Mouse (Mus musculus) embryonic stem cell, embryonic (primary cell): Measurements from ENCODE around the gene Pla1a.

Experiments
- CTCF ChIA-PET, 4 experiments: fragments of 300-600 bp in 2 of 4; fragments of 350-600 bp in 2 of 4; sonication (Branson Sonifier 250); formaldehyde crosslinking; loops; one replicate each; lab custom pipeline; 2022; ENCODE audit warnings: inconsistent platforms in 2 of 4; lab: Charles Lee
- POLR2A ChIA-PET, 4 experiments: fragments of 300-600 bp in 2 of 4; fragments of 350-600 bp in 2 of 4; sonication (Branson Sonifier 250); formaldehyde crosslinking; loops; one replicate each; lab custom pipeline; 2022; ENCODE audit warnings: antibody characterized with exemption in 4 of 4, inconsistent platforms in 1 of 4; lab: Charles Lee

The Pla1a gene

DNA sequence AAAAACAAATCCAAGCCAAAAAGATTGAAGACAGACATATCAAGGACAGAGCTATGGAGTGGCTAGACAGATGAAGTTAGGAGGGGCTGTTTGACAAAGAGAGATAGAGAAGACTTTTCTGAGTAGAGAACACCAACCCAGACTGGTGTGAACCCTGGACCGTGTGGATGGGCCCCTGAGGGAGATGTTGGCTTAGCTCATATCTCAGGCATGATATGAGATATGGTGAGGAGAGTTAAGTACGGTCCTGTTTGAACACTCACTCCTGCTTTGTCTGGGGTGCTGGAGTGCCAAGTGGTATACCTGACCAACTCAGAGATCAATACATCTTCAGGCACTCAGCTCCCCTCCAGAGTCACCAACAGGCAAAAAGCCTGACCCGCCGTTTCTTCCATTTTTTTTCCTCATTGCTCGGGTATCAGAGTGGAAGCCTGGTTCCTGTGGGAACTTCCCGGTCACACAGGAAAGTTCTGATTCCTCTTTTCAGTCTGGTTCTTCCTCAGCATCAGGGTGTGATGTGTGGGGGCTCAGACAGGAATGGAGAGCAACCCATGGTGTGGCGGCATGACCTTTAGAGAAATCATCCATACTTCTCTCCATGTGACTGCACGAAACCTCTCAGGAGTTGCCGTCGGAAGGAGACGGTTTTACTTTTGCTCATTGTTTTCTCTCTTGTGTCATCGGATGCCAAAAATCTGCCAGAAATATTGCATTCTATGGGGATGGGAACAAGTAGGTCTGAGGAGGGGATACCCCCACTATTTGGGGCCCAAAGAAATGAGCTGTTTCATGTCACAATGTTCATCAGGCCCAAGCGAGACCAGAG is 34.4 kb upstream of the Pla1a start:
- ChIA-PET CTCF (interaction anchor here (0.6 to 1.8 kb wide), 7 partner anchors 10 to 1661 kb away, joined by 3 to 5 read pairs (median 3); no protein-coding TSS in a partner anchor), POLR2A (interaction anchor here (0.6 to 24.5 kb wide), 24 partner anchors 8 to 125 kb away, joined by 3 to 500 read pairs (median 5); partner anchors contain the start of genes Adprh (in 2 of the 4), Cd80 (in 2 of the 4), Cox17 (in 1 of the 4) and Gm21987 (in 1 of the 4))

DNA sequence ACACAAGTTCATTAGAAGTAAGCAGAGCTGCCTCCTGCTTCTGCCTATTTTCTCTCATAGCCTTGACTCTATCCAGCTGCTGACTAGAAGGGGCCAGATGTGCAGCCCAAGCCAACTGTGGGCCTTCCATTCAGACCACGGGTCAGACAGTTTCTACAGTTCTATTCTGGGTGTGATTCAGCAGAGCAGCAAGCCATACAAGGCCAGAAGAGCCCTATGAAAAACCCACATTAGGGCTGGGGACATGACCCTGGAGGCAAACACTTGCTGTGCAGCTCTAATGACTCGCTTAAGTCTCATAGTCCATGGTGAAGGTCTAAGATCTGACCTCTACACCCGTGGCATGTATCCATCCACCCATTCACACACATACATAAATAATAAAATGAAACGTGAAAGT is 33.1 kb upstream of the Pla1a start:
- POLR2A ChIA-PET: interaction anchor here in 2 of 4 experiments (1.0 to 24.5 kb wide), 4 partner anchors 9 to 25 kb away, joined by 3 to 500 read pairs (median 4); partner anchors contain the start of genes Adprh (in 1 of the 2) and Cd80 (in 1 of the 2)

DNA sequence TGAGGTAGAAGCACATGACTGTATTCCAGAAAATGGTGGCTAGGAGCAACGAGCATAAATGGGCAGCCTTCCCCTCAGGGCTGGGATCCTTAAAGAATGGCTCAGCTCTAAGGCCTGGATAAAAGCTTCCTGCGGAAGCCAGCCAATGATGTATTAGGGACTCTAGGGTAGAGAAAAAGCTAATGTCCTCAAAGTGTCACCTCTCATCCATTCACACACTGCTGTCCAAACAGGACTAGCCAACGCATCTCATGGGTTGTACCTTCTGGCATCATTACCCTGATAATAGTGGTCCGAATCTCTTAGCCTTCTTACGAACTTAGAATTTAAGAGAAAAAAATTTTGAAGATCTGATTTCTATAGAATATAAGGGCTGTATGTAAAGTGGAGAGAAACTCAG is 30.4 kb upstream of the Pla1a start:
- POLR2A ChIA-PET: interaction anchor here in 3 of 4 experiments (0.9 to 24.5 kb wide), 6 partner anchors 10 to 63 kb away, joined by 3 to 500 read pairs (median 4); partner anchors contain the start of genes Adprh (in 2 of the 3) and Cd80 (in 1 of the 3)
- CTCF ChIA-PET: no interaction called here

More for the DNA sequence above, 33.1 kb upstream of the Pla1a start:
- CTCF ChIA-PET: interaction anchor here in 3 of 4 experiments (0.6 to 1.2 kb wide), 3 partner anchors 17 to 1660 kb away, joined by 3 to 4 read pairs (median 3); no protein-coding TSS in a partner anchor

DNA sequence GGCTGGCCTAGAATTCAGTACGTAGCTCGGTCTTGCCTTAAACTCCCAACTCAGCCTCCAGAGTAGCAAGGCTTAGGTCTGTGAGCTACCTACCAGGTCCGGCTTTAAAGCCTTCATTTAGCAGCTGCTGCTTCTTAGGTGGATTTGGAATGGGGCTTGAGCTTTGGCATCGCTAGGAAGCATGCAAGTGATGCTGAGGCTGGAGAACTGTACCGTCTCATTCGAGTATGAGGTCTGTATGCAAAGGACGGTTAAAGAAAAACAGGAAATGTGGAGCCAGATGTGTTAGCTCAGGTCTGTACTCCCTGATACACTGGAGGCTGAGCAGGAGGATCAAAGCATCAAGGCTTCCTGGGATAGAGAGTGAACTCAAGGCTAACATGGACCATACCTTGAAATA is 29.2 kb upstream of the Pla1a start:
- CTCF ChIA-PET: interaction anchor here in 1 of 4 experiments (0.6 kb wide), 1 partner anchor 86 kb away, joined by 5 read pairs; no protein-coding TSS in a partner anchor
- POLR2A ChIA-PET: interaction anchor here in 3 of 4 experiments (0.7 to 24.5 kb wide), 7 partner anchors 10 to 120 kb away, joined by 3 to 500 read pairs (median 4); partner anchors contain the start of genes Adprh (in 2 of the 3), Cd80 (in 1 of the 3), Maats1 (in 1 of the 3) and Pla1a (in 1 of the 3)

DNA sequence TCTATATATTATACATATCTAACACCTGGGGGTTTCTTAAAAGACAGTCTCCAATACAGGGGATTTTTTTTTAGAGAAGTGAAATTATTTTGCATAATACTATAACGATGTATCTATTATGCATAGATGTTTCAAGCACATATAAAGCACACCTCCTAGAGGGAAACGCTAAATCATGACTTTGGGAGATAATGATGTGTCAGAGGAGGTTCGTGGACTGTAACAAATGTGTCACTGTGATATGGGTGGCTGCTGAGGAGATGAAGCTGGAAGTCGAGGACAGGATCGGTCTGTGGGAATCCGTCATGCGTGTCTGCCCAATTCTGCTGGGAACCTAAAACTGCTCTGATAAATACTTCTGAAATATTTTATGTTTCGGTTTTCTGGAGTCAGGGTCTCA is 28.8 kb upstream of the Pla1a start:
- POLR2A ChIA-PET: interaction anchor here in 3 of 4 experiments (0.5 to 24.5 kb wide), 8 partner anchors 9 to 202 kb away, joined by 3 to 500 read pairs (median 4); partner anchors contain the start of genes Adprh (in 2 of the 3), Cd80 (in 1 of the 3), Maats1 (in 1 of the 3) and Pla1a (in 1 of the 3)
- CTCF ChIA-PET: no interaction called here

DNA sequence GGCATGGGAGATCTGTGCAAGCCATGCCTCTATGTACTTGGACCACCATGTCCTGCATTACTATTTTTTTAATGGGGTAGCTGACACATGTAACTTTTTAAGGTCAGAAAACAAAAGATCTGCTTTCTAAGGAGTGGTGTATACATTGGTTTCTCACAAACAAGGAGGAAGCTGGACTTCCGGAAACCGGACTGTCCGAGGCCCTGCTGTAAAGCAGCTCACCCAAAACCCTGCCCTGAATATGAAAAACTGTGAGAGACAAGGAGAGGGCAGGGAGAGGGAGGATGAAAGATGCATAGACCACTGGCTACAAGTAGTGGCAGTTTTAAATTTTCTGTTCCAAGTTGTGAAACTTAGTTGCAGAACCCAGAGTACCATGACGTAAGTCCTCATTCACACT is 27.0 kb upstream of the Pla1a start:
- CTCF ChIA-PET: no interaction called here

DNA sequence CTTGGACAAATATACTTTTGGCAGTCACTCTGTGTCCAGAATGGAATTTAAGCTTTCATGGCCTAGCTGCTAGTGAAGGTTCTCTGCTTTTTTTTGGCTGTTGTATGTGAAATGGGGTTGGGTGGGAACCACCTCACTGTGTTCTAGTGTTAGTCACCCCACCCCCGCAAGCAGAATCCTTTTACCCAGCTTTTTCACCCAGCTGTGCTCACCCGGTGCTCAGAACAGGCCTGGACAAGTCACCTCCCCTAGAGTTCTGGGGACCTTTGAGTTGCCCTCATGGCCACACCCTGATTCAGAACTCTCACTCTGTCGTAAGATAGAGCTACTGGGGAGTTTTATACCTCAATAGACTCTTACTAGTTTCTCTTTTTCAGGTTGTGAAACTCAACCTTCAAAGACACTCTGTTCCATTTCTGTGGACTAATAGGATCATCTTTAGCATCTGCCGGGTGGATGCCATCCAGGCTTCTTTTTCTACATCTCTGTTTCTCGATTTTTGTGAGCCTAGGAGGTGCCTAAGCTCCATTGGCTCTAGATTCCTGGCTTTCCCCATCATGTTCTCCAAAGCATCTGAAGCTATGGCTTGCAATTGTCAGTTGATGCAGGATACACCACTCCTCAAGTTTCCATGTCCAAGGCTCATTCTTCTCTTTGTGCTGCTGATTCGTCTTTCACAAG is 25.8 kb upstream of the Pla1a start:
- ChIA-PET CTCF (interaction anchor here in 2 of 4 experiments (0.6 to 1.1 kb wide), 4 partner anchors 24 to 84 kb away, joined by 3 to 4 read pairs (median 4); no protein-coding TSS in a partner anchor), POLR2A (interaction anchor here (0.6 to 25.5 kb wide), 37 partner anchors 3 to 172 kb away, joined by 3 to 500 read pairs (median 4); partner anchors contain the start of genes Cox17 (in 2 of the 4), Gm21987 (in 2 of the 4), Maats1 (in 2 of the 4) and Adprh (in 1 of the 4))

More for the DNA sequence above, 27.0 kb upstream of the Pla1a start:
- POLR2A ChIA-PET: interaction anchor here in 3 of 4 experiments (0.5 to 25.5 kb wide), 14 partner anchors 2 to 625 kb away, joined by 3 to 500 read pairs (median 6); partner anchors contain the start of genes Adprh (in 1 of the 3) and Cd80 (in 1 of the 3)

DNA sequence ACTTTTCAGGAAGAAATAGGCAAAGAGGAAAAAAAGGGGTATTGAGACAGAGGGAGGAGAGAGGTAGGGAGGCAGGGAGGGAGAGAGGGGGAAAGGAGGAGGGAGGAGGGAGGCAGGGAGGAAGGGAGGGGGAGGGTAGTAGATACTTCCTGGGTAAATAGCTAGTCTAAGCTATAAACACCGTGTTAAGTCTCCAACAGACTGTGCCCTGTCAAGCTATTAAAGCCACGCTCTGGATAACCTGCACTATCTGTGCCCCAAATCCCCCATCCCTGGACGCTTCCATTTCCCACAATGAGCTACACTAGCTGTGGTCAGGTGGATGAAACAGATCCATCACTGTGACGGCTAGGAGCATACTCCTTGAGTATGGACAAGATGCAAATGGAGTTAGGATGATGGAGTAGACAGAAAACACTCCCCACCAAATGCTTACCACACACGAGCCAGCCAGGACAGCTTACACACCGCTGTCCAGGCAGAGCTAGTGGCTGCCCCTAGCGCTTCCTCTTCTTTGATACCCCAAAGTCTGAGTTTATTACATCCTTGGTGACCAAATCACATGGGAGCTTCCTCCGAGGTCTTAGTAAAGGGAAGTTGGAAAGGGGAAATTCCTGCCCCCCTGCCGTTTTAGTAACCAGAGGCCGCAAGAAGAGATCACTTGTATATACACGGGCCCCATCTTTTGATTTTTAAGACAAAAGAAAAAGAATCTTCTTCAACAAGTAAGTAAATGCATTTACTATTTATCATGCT is 24.0 kb upstream of the Pla1a start:
- ChIA-PET POLR2A (interaction anchor here in 3 of 4 experiments (0.6 to 25.5 kb wide), 17 partner anchors 5 to 794 kb away, joined by 3 to 500 read pairs (median 5); partner anchors contain the start of genes Adprh (in 1 of the 3), Cd80 (in 1 of the 3) and Pla1a (in 1 of the 3)), CTCF (interaction anchor here in 1 of 4 experiments (1.1 kb wide), 1 partner anchor 11 kb away, joined by 3 read pairs; no protein-coding TSS in a partner anchor)

DNA sequence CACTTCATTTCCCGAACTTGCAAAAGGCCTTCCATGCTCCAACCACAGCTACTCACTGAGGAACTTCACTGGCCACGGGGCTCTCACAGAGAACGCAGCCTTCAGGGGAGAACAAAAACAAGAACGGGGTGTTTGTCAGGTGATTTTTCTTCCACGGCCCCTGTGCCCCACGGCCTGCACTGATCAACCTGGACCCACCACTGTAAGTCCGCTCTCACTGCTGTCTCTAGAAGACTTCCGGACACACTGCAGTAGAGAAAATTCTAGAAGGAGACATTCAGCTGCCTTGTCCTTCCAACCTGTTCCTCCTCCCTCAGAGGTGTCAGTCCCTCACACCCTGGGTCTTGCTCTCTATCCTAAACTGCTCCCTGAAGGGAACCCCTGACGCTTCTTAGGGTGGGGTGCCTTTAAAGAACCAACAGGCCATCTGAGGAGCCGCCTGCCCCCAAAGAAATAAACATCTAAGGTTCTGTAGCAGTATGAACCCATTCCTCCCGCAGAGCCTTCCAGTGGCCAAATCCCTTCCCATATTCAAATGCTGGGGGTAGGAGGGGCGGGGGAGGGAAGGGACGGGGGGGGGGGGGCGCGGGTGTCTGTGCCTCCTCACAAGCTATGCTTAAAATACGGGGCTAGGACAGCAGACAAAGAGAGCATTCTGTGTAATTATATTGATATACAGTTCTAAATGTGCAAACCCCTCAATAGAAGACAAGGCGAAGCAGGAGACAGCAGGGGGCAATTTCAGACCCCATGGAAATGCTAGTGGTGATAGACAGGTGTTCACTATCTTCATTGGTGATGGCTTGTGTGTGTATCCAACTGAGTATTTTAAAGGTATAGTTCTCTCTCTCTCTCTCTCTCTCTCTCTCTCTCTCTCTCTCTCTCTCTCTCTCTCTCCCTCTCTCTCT is 22.8 kb upstream of the Pla1a start, which contains the start of gene Cd80:
Gene Cd80 (plus strand): TSS at position 51 of the 908 bp plus-strand sequence.
- POLR2A ChIA-PET: interaction anchor here in 2 of 4 experiments (0.6 to 25.5 kb wide), 16 partner anchors 6 to 285 kb away, joined by 3 to 500 read pairs (median 4); partner anchors contain the start of genes Adprh (in 1 of the 2), Cd80 (in 1 of the 2), Maats1 (in 1 of the 2) and Pla1a (in 1 of the 2)

DNA sequence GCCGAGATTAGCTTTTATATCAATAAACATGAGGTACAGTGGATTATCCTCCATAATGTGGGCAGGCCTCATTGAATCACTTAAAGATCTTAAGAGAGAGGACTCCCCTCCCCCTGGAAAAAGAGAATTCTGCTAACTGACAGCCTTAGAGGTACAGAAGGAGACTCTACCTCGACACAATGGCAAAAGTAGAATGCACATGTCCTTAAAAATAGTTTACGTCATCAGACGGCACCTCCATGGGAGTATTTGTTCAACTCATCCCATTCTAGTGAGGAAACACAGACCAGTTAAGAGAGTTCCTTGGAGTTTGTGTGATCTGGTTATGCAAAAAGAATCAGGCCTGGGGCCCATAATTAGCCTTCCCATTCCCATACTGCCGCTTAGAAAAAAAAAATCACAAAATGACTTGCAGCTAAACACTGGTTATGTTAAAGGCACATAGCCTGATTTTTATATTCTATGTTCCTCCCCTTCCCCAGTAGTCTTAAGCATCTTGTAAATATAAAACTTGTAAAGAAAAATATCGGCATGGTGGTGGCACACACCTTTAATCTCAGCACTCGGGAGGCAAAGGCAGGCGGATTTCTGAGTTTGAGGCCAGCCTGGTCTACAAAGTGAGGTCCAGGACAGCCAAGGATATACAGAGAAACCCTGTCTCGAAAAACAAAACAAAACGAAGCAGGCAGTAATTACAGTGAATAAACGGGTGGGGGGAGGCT is 21.7 kb upstream of the Pla1a start:
- CTCF ChIA-PET: interaction anchor here in 2 of 4 experiments (0.8 to 1.4 kb wide), 4 partner anchors 52 to 148 kb away, joined by 3 to 4 read pairs (median 4); no protein-coding TSS in a partner anchor
- POLR2A ChIA-PET: interaction anchor here (0.6 to 25.5 kb wide), 18 partner anchors 7 to 453 kb away, joined by 3 to 500 read pairs (median 4); partner anchors contain the start of genes Adprh (in 1 of the 4), Cd80 (in 1 of the 4) and Maats1 (in 1 of the 4)

More for the DNA sequence above, 22.8 kb upstream of the Pla1a start, which contains the start of gene Cd80:
- CTCF ChIA-PET: interaction anchor here in 3 of 4 experiments (0.6 to 1.4 kb wide), 4 partner anchors 51 to 149 kb away, joined by 3 to 4 read pairs (median 3); no protein-coding TSS in a partner anchor

DNA sequence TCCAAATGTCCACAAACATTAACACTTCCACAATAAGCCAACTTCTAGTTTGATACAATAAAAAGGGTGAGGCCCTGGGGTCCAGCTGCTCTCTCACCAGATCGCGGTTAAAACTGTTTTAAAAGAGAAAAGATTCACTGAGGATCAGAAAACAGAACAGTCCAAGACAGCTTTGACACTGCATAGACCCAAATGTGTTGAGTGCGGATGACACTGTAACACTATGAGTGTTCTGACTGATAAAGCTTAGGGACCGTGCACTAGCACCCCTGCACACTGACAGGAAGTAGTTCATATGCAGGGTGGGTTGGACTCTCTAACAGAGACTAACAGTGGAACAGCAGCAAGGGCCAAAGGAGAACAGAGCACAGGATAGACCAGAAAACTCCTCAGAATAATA is 21.0 kb upstream of the Pla1a start:
- CTCF ChIA-PET: interaction anchor here in 1 of 4 experiments (1.3 kb wide), 1 partner anchor 52 kb away, joined by 4 read pairs; no protein-coding TSS in a partner anchor
- POLR2A ChIA-PET: interaction anchor here (0.5 to 25.5 kb wide), 15 partner anchors 6 to 766 kb away, joined by 3 to 500 read pairs (median 5); partner anchors contain the start of genes Adprh (in 1 of the 4), Cd80 (in 1 of the 4) and Pla1a (in 1 of the 4)

DNA sequence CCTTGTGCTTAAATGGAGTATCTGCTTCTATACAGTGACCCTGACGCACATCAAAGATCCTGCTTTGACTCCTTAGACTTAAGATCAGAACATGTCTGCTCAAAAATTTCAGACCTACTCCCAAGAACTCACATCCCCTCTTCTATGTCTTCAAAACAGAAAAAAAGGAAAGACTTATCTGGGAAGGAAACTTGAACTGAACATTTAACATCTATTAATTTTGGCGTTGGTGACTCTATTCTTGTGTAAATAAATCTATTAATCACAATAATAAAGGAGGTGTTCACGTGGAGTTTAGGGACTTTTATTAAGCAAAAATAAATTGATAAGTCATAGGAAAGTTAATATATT is 20.2 kb upstream of the Pla1a start:
- ChIA-PET POLR2A (interaction anchor here (0.5 to 25.5 kb wide), 30 partner anchors 5 to 204 kb away, joined by 3 to 500 read pairs (median 5); partner anchors contain the start of genes Cox17 (in 2 of the 4), Gm21987 (in 2 of the 4), Adprh (in 1 of the 4) and Cd80 (in 1 of the 4)), CTCF (interaction anchor here in 1 of 4 experiments (0.7 kb wide), 1 partner anchor 30 kb away, joined by 3 read pairs; no protein-coding TSS in a partner anchor)

DNA sequence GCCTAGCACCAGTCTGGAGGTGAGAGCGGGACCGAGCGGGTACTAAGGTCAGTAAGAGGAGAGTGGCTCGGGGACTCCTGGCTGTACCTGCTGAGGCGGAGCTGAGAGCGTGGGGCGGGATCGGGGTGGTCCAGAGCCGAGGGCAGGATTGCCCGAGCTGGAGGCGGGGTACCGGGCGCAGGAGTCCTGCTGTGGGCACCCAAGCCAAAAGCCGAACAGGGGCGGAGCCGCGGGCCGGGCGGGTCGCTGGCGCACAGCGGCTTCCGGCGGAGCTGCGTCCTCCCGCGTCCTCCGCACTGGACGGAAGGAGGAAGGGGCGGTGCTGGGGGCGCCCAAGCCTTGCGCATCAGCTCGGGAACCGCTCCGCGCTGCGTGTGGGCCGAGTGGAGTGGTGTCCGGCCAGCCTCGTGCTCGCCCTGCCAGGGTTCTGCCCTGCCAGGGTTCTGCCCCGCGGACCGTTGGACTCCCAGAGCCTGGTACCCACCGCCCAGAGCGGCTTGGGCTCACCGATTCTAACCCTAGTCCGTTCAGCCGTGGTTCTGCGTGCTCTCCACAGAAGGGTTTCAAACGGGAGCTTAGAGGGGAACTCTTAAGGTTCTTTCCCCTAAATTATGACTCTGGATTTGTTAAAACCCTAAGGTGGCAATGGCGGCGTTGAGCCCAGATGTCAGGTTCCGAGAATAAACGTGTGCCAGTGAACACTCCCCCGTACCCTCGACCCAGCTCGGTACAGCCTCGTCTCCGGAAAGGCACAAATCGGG is 19.7 kb upstream of the Pla1a start, which contains the start of gene Adprh:
Gene Adprh (minus strand): TSS at position 262 of the 761 bp plus-strand sequence.
- CTCF ChIA-PET: interaction anchor here in 3 of 4 experiments (0.5 to 1.1 kb wide), 5 partner anchors 17 to 184 kb away, joined by 3 read pairs; no protein-coding TSS in a partner anchor
- POLR2A ChIA-PET: interaction anchor here (0.5 to 25.5 kb wide), 49 partner anchors 5 to 1275 kb away, joined by 3 to 500 read pairs (median 5); partner anchors contain the start of genes Cox17 (in 2 of the 4), Gm21987 (in 2 of the 4), Pla1a (in 2 of the 4) and Adprh (in 1 of the 4)
